Mouse (Mus musculus): ENCODE data around the gene Hoxa11.

The Hoxa11 gene

GRCm38 (mm10) chr6:52214271-52214670 lies 31.3 kb downstream of the Hoxa11 start:
- H3K36me3 ChIP-seq (ENCODE audit: insufficient read depth, low read length), result no peaks in the 10 kb centered on the region
- H3K4me3 ChIP-seq (replicated peaks; ENCODE audit: low read length), result no peak overlapping the region
- no peaks in the 10 kb centered on the region for H3K9me3 ChIP-seq (ENCODE audit: low read length)

DNA sequence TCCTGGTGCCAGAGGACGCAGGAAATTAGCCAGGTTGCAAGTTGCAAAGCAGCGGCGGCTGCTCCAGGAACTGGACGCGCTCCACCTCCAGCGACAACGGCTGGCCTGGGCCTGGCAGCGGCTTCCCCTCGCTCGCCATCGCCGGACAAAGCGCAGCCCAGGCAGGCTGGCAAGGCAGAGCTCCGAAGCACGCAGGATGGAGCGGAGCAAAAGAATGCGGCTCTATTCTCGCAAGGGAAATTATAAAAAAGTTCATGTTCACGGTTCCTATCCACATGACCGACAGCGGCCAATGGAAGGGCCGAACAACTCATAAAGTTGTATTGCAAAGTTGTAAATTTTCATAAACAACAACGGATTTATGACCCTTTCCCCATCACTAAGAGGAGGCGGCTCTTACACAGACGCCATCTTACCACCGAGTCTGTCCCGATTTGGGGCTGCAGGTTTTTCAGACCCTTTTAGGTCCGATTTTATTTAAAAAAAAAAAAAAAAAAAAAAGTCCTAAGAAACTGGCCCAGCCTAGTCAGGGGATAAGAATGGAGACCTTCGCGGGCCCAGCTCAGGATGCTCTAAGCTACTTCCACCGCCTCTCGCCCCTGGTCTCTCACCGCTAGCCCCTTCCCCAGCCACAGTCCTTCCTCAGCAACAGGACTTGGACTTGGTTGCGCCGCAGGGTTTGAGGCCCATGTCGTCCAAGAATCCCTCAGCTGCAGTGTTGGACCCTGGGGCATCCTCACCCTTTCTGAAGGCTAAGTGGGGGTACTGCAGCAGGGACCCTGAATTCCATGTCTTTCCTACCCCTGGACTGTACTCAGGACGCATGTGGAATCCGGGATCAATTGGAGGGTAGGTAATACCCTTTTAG lies 32.3 kb downstream of the Hoxa11 start, which contains the start of the genes Hoxa3 and Gm28308:
Gene Hoxa3, minus strand, starts transcription at position 218 of the 868 bp plus-strand sequence.
Gene Gm28308, minus strand, starts transcription at position 221 of the 868 bp plus-strand sequence.
- Histone ChIP-seq H3K27me3 (ENCODE audit: insufficient read depth, low read length) (peaks cover 98% of the 10 kb centered on the region), H3K4me3 (replicated peaks; ENCODE audit: low read length) (peak within 1 kb of the TSS; percentile 35; the same call in 1 of the 2 replicates), H3K9me3 (ENCODE audit: low read length) (no peaks in the 10 kb centered on the region), H3K4me1 (replicated peaks; ENCODE audit: low read depth, low read length) (peaks cover 59% of the 10 kb centered on the region), H3K36me3 (ENCODE audit: insufficient read depth, low read length) (no peaks in the 10 kb centered on the region)
- TF ChIP-seq POU5F1 (IDR thresholded peaks at IDR 0.05; ENCODE audit: borderline replicate concordance, low read length) (no peak), NANOG (IDR thresholded peaks at IDR 0.05; ENCODE audit: borderline replicate concordance, low read length) (no peak), CTCF (conservative IDR thresholded peaks at IDR 0.05; ENCODE audit: low read length) (no peak)

More at GRCm38 (mm10) chr6:52214271-52214670, 31.3 kb downstream of the Hoxa11 start:
- H3K4me1 ChIP-seq (replicated peaks; ENCODE audit: low read depth, low read length), result peaks cover 51% of the 10 kb centered on the region
- peaks cover 99% of the 10 kb centered on the region for H3K27me3 ChIP-seq (ENCODE audit: insufficient read depth, low read length)
- no peak for TF ChIP-seq POU5F1 (IDR thresholded peaks at IDR 0.05; ENCODE audit: borderline replicate concordance, low read length)
- no peak for TF ChIP-seq NANOG (IDR thresholded peaks at IDR 0.05; ENCODE audit: borderline replicate concordance, low read length)
- TF ChIP-seq CTCF (conservative IDR thresholded peaks at IDR 0.05; ENCODE audit: low read length), result no peak

DNA sequence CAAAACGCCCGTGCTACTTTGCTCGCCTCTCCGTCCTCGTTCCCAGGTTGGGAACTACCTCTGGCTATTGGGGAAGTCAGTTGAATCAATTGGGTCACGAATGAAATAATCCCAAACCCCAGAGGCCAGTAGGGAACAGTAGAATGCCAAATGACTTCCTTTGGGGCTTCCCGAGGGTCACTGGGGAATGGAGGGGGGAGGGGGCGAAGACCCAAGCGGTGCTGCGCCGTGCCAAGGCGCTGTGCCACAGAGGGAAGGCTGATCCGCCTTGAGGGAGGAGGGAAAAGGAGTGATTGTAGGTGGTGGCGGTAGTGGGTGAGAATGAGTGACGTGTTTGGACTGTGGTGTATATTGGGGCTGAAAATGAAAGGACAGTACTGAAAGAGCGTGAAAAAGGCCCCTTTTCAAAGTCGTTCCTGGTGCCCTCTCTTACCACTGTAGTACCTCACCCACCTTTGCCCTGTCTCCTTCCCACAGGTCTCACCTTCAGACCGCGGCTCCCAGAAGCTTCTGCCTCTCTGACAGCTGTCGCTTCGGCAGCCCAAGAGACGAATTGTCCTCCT lies 33.0 kb downstream of the Hoxa11 start:
- Histone ChIP-seq H3K4me1 (replicated peaks; ENCODE audit: low read depth, low read length) (peaks cover 57% of the 10 kb centered on the region), H3K27me3 (ENCODE audit: insufficient read depth, low read length) (peaks cover 98% of the 10 kb centered on the region), H3K36me3 (ENCODE audit: insufficient read depth, low read length) (no peaks in the 10 kb centered on the region), H3K4me3 (replicated peaks; ENCODE audit: low read length) (peak overlapping the region; percentile 35; the same call in 1 of the 2 replicates), H3K9me3 (ENCODE audit: low read length) (no peaks in the 10 kb centered on the region)
- TF ChIP-seq CTCF (conservative IDR thresholded peaks at IDR 0.05; ENCODE audit: low read length) (no peak), POU5F1 (IDR thresholded peaks at IDR 0.05; ENCODE audit: borderline replicate concordance, low read length) (no peak), NANOG (IDR thresholded peaks at IDR 0.05; ENCODE audit: borderline replicate concordance, low read length) (no peak)

- Histone ChIP-seq H3K36me3 (ENCODE audit: insufficient read depth, low read length) (no peaks in the 10 kb centered on the region), H3K4me1 (replicated peaks; ENCODE audit: low read depth, low read length) (peaks cover 53% of the 10 kb centered on the region), H3K9me3 (ENCODE audit: low read length) (no peaks in the 10 kb centered on the region), H3K27me3 (ENCODE audit: insufficient read depth, low read length) (peaks cover 98% of the 10 kb centered on the region), H3K4me3 (replicated peaks; ENCODE audit: low read length) (0 out of 2 replicates have a peak overlapping the region, but pooled peaks have one; percentile 26)
- TF ChIP-seq CTCF (conservative IDR thresholded peaks at IDR 0.05; ENCODE audit: low read length), result no peak
- TF ChIP-seq POU5F1 (IDR thresholded peaks at IDR 0.05; ENCODE audit: borderline replicate concordance, low read length), result no peak
- TF ChIP-seq NANOG (IDR thresholded peaks at IDR 0.05; ENCODE audit: borderline replicate concordance, low read length), result no peak
Observed at GRCm38 (mm10) chr6:52211961-52212360, 33.6 kb downstream of the Hoxa11 start.

- no peak for TF ChIP-seq NANOG (IDR thresholded peaks at IDR 0.05; ENCODE audit: borderline replicate concordance, low read length)
- TF ChIP-seq CTCF (conservative IDR thresholded peaks at IDR 0.05; ENCODE audit: low read length), result no peak
- no peak for TF ChIP-seq POU5F1 (IDR thresholded peaks at IDR 0.05; ENCODE audit: borderline replicate concordance, low read length)
- 0 out of 2 replicates have a peak overlapping the region, but pooled peaks have one; percentile 26 for H3K4me3 ChIP-seq (replicated peaks; ENCODE audit: low read length)
- H3K27me3 ChIP-seq (ENCODE audit: insufficient read depth, low read length), result peaks cover 98% of the 10 kb centered on the region
- peaks cover 50% of the 10 kb centered on the region for H3K4me1 ChIP-seq (replicated peaks; ENCODE audit: low read depth, low read length)
- no peaks in the 10 kb centered on the region for H3K9me3 ChIP-seq (ENCODE audit: low read length)
- H3K36me3 ChIP-seq (ENCODE audit: insufficient read depth, low read length), result no peaks in the 10 kb centered on the region
Observed at GRCm38 (mm10) chr6:52211170-52211935, 34.3 kb downstream of the Hoxa11 start.

DNA sequence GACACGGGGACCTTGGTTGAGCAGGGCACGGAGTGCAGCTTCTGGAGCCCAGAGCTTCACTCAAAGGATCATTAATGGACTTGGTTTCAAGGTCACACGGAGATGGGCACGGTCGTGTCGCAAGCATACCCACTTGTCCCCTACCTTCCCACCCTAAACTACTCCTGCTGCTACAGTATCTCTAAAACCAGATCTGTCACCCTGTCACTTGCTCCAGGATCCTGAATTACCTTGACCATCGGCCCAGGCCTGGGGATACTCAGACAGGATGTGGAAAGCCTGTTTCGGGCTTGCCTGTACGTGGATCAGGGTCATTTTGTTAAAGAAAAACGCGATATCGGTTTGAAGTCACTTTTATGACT lies 35.9 kb downstream of the Hoxa11 start:
- Histone ChIP-seq H3K4me3 (replicated peaks; ENCODE audit: low read length) (no peak overlapping the region), H3K27me3 (ENCODE audit: insufficient read depth, low read length) (peaks cover 98% of the 10 kb centered on the region), H3K4me1 (replicated peaks; ENCODE audit: low read depth, low read length) (peaks cover 57% of the 10 kb centered on the region), H3K9me3 (ENCODE audit: low read length) (no peaks in the 10 kb centered on the region), H3K36me3 (ENCODE audit: insufficient read depth, low read length) (no peaks in the 10 kb centered on the region)
- TF ChIP-seq NANOG (IDR thresholded peaks at IDR 0.05; ENCODE audit: borderline replicate concordance, low read length) (no peak), CTCF (conservative IDR thresholded peaks at IDR 0.05; ENCODE audit: low read length) (no peak), POU5F1 (IDR thresholded peaks at IDR 0.05; ENCODE audit: borderline replicate concordance, low read length) (no peak)

DNA sequence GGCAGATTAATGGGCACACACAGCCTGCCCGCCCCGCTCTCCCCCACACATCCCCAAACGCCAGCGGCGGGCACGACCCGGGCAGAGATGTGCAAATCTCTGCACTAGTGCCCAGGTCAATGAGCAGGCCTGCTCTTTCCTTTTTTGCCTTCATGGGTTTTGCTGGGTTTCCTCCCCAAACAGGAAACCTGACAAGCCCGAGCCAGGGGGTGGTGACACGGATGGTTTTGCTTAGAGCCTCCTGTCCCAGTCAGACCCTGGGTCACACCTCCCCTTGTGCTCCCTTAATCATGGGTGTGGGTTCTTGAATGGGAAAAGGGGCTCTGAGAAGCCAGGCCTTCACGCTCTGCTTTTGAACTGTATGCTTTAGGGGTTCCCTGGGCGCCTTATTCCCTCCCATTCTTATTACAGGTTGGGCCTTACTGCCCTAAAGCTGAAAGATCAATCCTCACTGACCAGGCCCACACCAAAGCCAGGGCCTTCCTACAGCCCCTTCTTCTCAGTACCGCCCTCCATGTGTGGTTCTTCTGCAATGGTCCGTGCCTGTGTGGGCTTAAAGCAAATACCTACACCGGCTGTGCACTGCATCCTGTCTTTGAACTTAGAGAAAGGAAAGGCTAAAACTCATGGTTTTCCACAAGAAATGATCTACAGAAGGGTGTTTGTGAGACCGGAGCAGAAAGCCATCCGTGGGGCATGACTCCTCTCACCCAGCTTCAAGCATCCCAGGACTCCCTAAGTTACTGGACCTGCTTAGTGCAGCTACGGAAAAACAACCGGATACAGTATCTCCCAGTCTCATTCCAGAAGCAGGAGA lies 36.5 kb downstream of the Hoxa11 start:
- H3K4me1 ChIP-seq (replicated peaks; ENCODE audit: low read depth, low read length), result peaks cover 61% of the 10 kb centered on the region
- TF ChIP-seq POU5F1 (IDR thresholded peaks at IDR 0.05; ENCODE audit: borderline replicate concordance, low read length) (no peak), CTCF (conservative IDR thresholded peaks at IDR 0.05; ENCODE audit: low read length) (no peak), NANOG (IDR thresholded peaks at IDR 0.05; ENCODE audit: borderline replicate concordance, low read length) (no peak)
- H3K36me3 ChIP-seq (ENCODE audit: insufficient read depth, low read length), result no peaks in the 10 kb centered on the region

More for the DNA sequence above, 36.5 kb downstream of the Hoxa11 start:
- Histone ChIP-seq H3K4me3 (replicated peaks; ENCODE audit: low read length) (peak overlapping the region; percentile 52; the same call in 1 of the 2 replicates), H3K9me3 (ENCODE audit: low read length) (no peaks in the 10 kb centered on the region), H3K27me3 (ENCODE audit: insufficient read depth, low read length) (peaks cover 98% of the 10 kb centered on the region)

Data from E14TG2a.4 (cell line).